Mouse (Mus musculus) forelimb bud, embryonic 11.5 days (tissue): ENCODE results near the gene Crb3.

Experiments used
- DNase-seq: peaks from one replicate; pipeline ENCODE4 v3.0.0-alpha.2; 2012; ENCODE audit warnings: low read depth, low spot score

The Crb3 gene

DNA sequence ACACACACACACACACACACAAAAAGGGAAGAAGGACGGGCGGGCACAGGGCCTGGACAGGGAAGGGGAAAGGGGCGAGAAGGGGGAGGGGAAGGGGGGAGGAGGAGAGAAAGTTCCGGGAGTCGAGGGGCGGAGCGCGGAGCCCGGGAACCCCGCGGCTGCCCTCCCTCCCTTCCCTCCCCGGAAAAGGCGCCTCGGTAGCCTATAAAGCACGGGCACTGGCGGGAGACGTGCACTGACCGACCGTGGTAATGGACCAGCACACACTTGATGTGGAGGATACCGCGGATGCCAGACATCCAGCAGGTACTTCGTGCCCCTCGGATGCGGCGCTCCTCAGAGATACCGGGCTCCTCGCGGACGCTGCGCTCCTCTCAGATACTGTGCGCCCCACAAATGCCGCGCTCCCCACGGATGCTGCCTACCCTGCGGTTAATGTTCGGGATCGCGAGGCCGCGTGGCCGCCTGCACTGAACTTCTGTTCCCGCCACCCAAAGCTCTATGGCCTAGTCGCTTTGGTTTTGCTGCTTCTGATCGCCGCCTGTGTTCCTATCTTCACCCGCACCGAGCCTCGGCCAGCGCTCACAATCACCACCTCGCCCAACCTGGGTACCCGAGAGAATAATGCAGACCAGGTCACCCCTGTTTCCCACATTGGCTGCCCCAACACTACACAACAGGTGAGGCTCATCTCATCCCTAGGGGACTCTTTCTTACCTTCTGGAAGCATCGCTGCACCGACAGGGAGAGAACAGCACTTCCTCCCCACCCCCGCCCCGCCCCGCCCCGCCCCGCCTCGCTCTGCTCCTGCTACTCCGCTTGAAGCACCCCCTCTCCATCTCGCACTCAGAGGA, 46.5 kb downstream of the Crb3 start, which contains the start of gene Tnfsf9:
Tnfsf9 (plus strand) TSS at position 145 of the 854 bp plus-strand sequence.
- DNase-seq: peak; percentile 53

DNA sequence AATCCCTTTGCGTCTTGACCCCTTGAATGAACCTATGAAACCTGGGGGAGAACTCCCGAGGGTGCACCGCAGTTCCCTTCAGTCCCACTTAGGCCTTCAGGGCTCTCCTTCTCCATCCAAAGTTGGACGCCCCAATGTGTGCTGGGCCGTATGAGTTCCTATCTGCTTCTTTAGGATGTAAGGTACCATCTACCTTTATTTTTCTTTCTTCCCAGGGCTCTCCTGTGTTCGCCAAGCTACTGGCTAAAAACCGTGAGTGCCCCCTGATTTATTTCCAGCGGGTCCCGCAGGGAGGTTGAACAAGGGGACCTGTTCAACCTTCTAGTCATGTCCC, 47.1 kb downstream of the Crb3 start:
- DNase-seq: no peak

DNA sequence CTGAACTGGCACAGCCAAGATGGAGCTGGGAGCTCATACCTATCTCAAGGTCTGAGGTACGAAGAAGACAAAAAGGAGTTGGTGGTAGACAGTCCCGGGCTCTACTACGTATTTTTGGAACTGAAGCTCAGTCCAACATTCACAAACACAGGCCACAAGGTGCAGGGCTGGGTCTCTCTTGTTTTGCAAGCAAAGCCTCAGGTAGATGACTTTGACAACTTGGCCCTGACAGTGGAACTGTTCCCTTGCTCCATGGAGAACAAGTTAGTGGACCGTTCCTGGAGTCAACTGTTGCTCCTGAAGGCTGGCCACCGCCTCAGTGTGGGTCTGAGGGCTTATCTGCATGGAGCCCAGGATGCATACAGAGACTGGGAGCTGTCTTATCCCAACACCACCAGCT, 48.2 kb downstream of the Crb3 start:
- no peak for DNase-seq

DNA sequence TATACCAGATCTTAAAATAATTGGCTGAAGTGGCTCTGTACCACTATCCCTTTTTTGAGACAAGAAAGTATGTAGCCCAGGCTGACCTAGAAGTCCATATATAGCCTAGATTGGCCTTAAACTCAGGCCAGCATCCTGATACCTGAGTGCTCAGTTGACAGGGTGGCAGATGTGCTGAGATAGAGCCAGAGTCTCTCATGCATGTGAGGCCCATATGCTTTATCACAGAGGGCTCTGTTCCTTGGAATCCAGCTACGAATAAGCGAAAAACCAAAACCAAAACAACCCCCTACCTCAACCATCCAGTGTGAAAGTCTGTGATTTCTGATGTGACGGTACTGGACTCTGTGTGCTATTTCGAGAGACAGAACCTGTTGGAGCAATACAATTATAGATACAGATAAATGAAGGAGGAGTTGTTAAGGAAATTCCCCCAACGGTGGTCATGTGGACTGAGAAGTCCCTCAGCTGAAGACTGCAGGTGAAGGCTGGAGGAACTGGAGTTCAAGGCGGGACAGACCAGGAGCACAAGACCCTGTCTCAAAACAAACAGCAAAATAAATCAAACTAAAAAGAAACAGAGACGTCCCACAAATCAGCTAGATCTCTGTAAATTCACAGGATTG, 49.2 kb downstream of the Crb3 start:
- no peak for DNase-seq

DNA sequence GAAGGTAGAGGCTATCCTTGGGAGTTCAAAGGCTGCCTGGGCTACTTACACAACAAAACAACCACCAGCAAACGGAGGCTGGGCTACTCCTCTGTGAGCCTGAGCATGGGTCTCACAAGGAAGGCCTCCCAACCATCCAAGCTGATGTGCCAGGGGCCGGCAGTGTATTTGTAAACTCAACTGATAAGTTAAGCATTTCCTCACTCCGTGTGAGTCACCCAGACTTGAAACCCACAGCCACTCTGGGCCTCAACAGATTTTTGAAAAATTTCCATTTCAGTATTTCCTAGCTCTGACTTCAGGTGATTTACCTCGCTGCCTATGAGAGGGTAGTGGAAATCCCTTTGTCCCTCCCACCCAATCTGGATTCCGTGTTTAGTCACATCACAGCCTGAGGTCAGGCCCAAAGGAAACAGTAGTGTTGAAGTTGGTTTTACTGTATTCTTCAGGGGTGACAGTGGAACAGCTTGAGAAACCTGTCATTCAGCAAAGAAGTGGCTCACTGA, 49.8 kb downstream of the Crb3 start:
- DNase-seq: no peak

DNA sequence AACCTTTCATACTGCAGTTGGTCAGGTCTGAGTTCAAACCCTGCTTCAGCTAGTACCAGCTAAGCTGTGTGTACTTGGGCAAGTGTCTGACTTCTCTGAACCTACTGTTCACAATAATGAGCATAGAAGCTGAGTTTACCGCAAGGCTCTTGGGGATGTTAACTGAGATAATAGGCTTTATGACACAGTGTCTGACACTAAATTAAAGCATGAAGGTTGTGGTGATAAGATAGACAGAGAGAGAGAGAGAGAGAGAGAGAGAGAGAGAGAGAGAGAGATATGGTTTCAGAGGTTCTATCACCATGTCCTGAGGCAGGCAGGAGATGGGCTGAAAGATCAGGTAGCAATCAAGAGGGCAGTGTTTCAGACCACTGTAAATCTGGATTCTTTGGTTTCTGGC, 51.1 kb downstream of the Crb3 start:
- no peak for DNase-seq

DNA sequence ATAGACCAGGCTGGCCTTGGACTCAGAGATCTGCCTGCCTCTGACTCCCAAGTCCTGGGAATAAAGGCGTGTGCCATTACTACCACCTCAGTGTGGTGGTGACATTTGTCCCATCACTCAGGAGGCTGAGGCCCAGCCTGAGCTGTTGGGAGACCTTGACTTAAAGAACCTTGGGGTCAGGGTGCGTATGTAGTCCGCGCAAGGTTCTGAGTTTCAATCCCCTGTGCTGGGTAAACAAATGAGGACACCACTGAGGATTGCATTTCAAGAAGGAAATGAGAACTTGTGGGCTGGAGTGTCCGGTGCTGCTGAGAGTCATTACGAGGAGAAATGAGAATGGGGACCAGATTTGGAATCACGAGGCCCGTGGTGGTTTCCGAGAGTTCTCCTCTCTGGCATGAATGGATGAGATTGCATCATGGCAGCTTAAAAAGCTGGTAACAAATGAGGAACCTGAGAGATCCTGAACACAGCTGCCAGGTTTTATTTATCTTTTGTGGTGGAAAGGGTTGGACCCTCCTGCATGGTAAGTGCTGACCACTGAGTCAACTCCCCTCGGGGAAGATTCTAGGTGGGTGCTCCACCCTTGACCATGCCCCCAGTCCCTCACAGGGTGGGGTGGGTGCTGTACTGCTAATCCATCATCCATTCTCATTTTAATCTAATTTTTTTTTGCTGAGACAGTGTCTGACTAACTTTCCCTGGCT, 54.0 kb downstream of the Crb3 start:
- DNase-seq: no peak
